Mouse (Mus musculus): ENCODE results near the gene Kbtbd4. TPM values are rescaled to one million over a fixed set of nuclear protein-coding genes. Genes with fewer than 3 reads are reported as not detected.
A peak's percentile ranks its signal among the peaks of the same experiment; 100 is the strongest.

Gene Kbtbd4
- polyA plus RNA-seq, 1 experiment: not detected

GRCm38 (mm10) chr2:90877584-90878259, 26.8 kb upstream of the Kbtbd4 start:
- TF ChIP-seq CTCF (IDR thresholded peaks at IDR 0.05; ENCODE audit: insufficient read depth, low read depth, low read length): no peak
- no peak for TF ChIP-seq POLR2A (IDR thresholded peaks at IDR 0.05; ENCODE audit: insufficient read depth, low read depth, low read length)
- Histone ChIP-seq H3K4me1 (ENCODE audit: control insufficient read depth, insufficient read depth, low read length) (peaks cover 16% of the 10 kb centered on the region), H3K4me3 (ENCODE audit: insufficient read depth, low read depth, low read length) (no peak overlapping the region), H3K27ac (ENCODE audit: insufficient read depth, low read depth, low read length) (peak overlapping the region; percentile 49; the same call in 1 of the 2 replicates)
- 48% methylated on average over 5 of the region's 5 CpGs for WGBS

- Histone ChIP-seq H3K27ac (ENCODE audit: insufficient read depth, low read depth, low read length) (no peak overlapping the region; the same call in none of the 2 replicates), H3K4me3 (ENCODE audit: insufficient read depth, low read depth, low read length) (no peak overlapping the region), H3K4me1 (ENCODE audit: control insufficient read depth, insufficient read depth, low read length) (peaks cover 17% of the 10 kb centered on the region)
- TF ChIP-seq CTCF (IDR thresholded peaks at IDR 0.05; ENCODE audit: insufficient read depth, low read depth, low read length) (no peak), POLR2A (IDR thresholded peaks at IDR 0.05; ENCODE audit: insufficient read depth, low read depth, low read length) (no peak)
These were observed 25.1 kb upstream of the Kbtbd4 start for GRCm38 (mm10) chr2:90879419-90879818.

- WGBS: 26% methylated on average over 6 of the region's 6 CpGs
- no peak overlapping the region for H3K4me3 ChIP-seq (ENCODE audit: insufficient read depth, low read depth, low read length)
- peaks cover 24% of the 10 kb centered on the region for H3K4me1 ChIP-seq (ENCODE audit: control insufficient read depth, insufficient read depth, low read length)
- no peak overlapping the region for H3K27ac ChIP-seq (ENCODE audit: insufficient read depth, low read depth, low read length)
- TF ChIP-seq POLR2A (IDR thresholded peaks at IDR 0.05; ENCODE audit: insufficient read depth, low read depth, low read length) (no peak), CTCF (IDR thresholded peaks at IDR 0.05; ENCODE audit: insufficient read depth, low read depth, low read length) (no peak)
These were observed 24.3 kb upstream of the Kbtbd4 start for GRCm38 (mm10) chr2:90880144-90880785.

GRCm38 (mm10) chr2:90881824-90882223, 22.7 kb upstream of the Kbtbd4 start:
- H3K27ac ChIP-seq (ENCODE audit: insufficient read depth, low read depth, low read length): no peak overlapping the region
- WGBS: 40% methylated on average over 2 of the region's 2 CpGs
- TF ChIP-seq CTCF (IDR thresholded peaks at IDR 0.05; ENCODE audit: insufficient read depth, low read depth, low read length): no peak
- no peak for TF ChIP-seq POLR2A (IDR thresholded peaks at IDR 0.05; ENCODE audit: insufficient read depth, low read depth, low read length)
- no peak overlapping the region for H3K4me3 ChIP-seq (ENCODE audit: insufficient read depth, low read depth, low read length)
- H3K4me1 ChIP-seq (ENCODE audit: control insufficient read depth, insufficient read depth, low read length): peaks cover 27% of the 10 kb centered on the region

- WGBS: under 1% methylated on average over 45 of the region's 45 CpGs
- peak within 1 kb of the TSS; percentile 93 for H3K27ac ChIP-seq (ENCODE audit: insufficient read depth, low read depth, low read length)
These were observed 19.1 kb upstream of the Kbtbd4 start, which contains the start of gene C1qtnf4 for GRCm38 (mm10) chr2:90885218-90886041. Gene C1qtnf4 (plus strand): TSS chr2:90885860.

GRCm38 (mm10) chr2:90886436-90886835, 18.1 kb upstream of the Kbtbd4 start:
- Histone ChIP-seq H3K27ac (ENCODE audit: insufficient read depth, low read depth, low read length) (peak overlapping the region; percentile 93), H3K4me3 (ENCODE audit: insufficient read depth, low read depth, low read length) (peak overlapping the region; percentile 78), H3K4me1 (ENCODE audit: control insufficient read depth, insufficient read depth, low read length) (peaks cover 35% of the 10 kb centered on the region)
- WGBS: 14% methylated on average over 6 of the region's 6 CpGs
- no peak for TF ChIP-seq CTCF (IDR thresholded peaks at IDR 0.05; ENCODE audit: insufficient read depth, low read depth, low read length)
- TF ChIP-seq POLR2A (IDR thresholded peaks at IDR 0.05; ENCODE audit: insufficient read depth, low read depth, low read length): no peak

More at GRCm38 (mm10) chr2:90885218-90886041, 19.1 kb upstream of the Kbtbd4 start, which contains the start of gene C1qtnf4:
- TF ChIP-seq POLR2A (IDR thresholded peaks at IDR 0.05; ENCODE audit: insufficient read depth, low read depth, low read length) (peak; percentile 54), CTCF (IDR thresholded peaks at IDR 0.05; ENCODE audit: insufficient read depth, low read depth, low read length) (no peak)
- Histone ChIP-seq H3K4me3 (ENCODE audit: insufficient read depth, low read depth, low read length) (peak within 1 kb of the TSS; percentile 78), H3K4me1 (ENCODE audit: control insufficient read depth, insufficient read depth, low read length) (peaks cover 40% of the 10 kb centered on the region)

GRCm38 (mm10) chr2:90887627-90888026, 16.9 kb upstream of the Kbtbd4 start:
- 47% methylated on average over 5 of the region's 5 CpGs for WGBS
- Histone ChIP-seq H3K4me1 (ENCODE audit: control insufficient read depth, insufficient read depth, low read length) (peaks cover 37% of the 10 kb centered on the region), H3K4me3 (ENCODE audit: insufficient read depth, low read depth, low read length) (peak overlapping the region; percentile 78), H3K27ac (ENCODE audit: insufficient read depth, low read depth, low read length) (peak overlapping the region; percentile 93)
- TF ChIP-seq CTCF (IDR thresholded peaks at IDR 0.05; ENCODE audit: insufficient read depth, low read depth, low read length): no peak
- no peak for TF ChIP-seq POLR2A (IDR thresholded peaks at IDR 0.05; ENCODE audit: insufficient read depth, low read depth, low read length)

- WGBS: 3% methylated on average over 133 of the region's 133 CpGs
- peak overlapping the region; percentile 84 for H3K27ac ChIP-seq (ENCODE audit: insufficient read depth, low read depth, low read length)
- H3K4me1 ChIP-seq (ENCODE audit: control insufficient read depth, insufficient read depth, low read length): peaks cover 33% of the 10 kb centered on the region
- TF ChIP-seq POLR2A (IDR thresholded peaks at IDR 0.05; ENCODE audit: insufficient read depth, low read depth, low read length): no peak; the same call in 1 of the 2 replicates
- no peak for TF ChIP-seq CTCF (IDR thresholded peaks at IDR 0.05; ENCODE audit: insufficient read depth, low read depth, low read length)
- H3K4me3 ChIP-seq (ENCODE audit: insufficient read depth, low read depth, low read length): peak overlapping the region; percentile 43
These were observed 14.7 kb upstream of the Kbtbd4 start for GRCm38 (mm10) chr2:90889550-90890548.
